Mouse (Mus musculus) C2C12 (cell line): ENCODE measurements around the gene Myt1l.

Source experiments
- CEBPB ChIP-seq: IDR thresholded peaks from one replicate; pipeline ENCODE4 v1.6.1; 2011; ENCODE audit warnings: low read depth, mild to moderate bottlenecking, control low read depth, moderate library complexity
- CTCF ChIP-seq: IDR thresholded peaks from one replicate; pipeline ENCODE4 v1.5.1; 2011; ENCODE audit not compliant: control insufficient read depth, insufficient read depth, insufficient read length
- FOSL1 ChIP-seq: IDR thresholded peaks from one replicate; pipeline ENCODE4 v1.8.0; 2011; ENCODE audit warnings: mild to moderate bottlenecking, low read length; ENCODE audit not compliant: poor library complexity, insufficient read depth, severe bottlenecking
- MAX ChIP-seq: IDR thresholded peaks from one replicate; pipeline ENCODE4 v1.6.1; 2011; ENCODE audit warnings: mild to moderate bottlenecking, control low read depth
- MYOD1 ChIP-seq: IDR thresholded peaks from one replicate; pipeline ENCODE4 v1.6.1; 2011; ENCODE audit warnings: low read depth; ENCODE audit not compliant: control insufficient read depth, insufficient read length
- USF1 ChIP-seq: IDR thresholded peaks from one replicate; pipeline ENCODE4 v1.6.1; 2011; ENCODE audit warnings: low read depth, mild to moderate bottlenecking, control low read depth, moderate library complexity

GRCm38 (mm10) chr12:29822216-29822615 is 294.0 kb downstream of the Myt1l start:
- TF ChIP-seq CTCF (no peak), MAX (no peak), CEBPB (no peak), USF1 (no peak), FOSL1 (no peak), MYOD1 (no peak)
